Mouse (Mus musculus) central nervous system, embryonic 18 days (tissue): Measurements from ENCODE around the gene Bbs5. TPM values are rescaled to one million over a fixed set of nuclear protein-coding genes. Genes with fewer than 3 reads are reported as not detected.

Source experiments
- polyA plus RNA-seq: library from polyadenylated mRNA; depleted of rRNA; stranded (reverse); fragments of >200 nt; gene quantifications from 2 replicates; pipeline ENCODE4 v1.2.3, GENCODE M21; 2012; rRNA removed

The Bbs5 gene
- polyA plus RNA-seq: 30.8 and 33.9 TPM in 2 replicates

DNA sequence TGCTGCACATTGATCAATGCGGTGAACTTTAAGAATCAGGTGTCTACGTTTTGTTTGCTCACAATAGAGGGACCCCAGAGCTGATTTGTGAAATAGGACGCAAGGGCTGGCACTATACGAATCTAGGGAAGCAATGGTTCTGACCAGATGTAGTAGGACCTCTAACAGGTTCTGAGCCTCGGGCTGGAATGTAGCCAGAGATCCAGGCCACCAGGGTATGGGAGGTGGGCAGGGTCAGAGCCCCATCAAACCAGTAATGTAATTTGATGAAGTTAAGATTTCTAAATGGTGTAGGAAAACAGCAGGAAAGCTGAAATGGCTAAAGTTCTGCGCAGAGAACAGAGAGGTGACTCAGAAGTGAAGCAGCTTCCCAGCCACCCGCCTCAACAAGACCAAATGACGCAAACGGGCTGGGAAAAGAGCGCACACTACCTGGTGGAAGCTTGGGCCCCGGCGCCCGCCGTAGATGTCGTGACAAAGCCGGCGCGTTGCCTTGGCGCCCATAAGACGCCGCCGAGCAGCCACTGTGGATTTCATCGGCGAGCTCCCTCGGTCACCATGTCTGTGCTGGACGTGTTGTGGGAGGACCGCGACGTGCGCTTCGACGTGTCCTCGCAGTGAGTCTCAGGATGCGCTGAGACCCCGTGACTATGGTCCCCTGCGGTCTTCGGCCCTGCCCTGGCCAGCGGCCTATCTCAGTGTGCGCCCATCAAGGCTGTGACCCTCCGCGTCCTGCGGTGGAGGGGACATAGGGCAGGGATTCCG is at the start of gene Bbs5:
TSS of gene Bbs5 (plus strand) at position 446 of the 765 bp plus-strand sequence.

DNA sequence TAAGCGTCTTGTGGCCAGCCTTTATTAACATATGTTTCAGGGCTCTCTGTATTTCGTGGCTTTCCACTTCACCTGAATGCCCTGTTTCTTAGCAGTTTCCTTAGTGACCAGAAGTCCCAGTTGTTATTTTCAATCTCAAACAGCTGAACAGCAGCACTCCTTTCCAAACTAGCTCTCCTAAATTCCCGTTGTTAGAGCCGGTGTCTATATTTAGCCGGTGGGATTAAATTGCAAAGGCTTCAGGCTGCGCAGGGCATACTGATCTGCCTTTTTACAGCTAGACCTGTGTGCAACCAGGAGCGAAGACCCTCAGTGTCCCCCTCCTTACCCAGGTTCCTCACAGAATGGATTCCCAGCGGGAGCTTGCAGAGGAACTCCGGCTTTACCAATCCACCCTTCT is 22.9 kb downstream of the Bbs5 start, which contains the start of gene Klhl41:
TSS of gene Klhl41 (plus strand) at position 268 of the 400 bp plus-strand sequence.

GRCm38 (mm10) chr2:69712981-69713625 is 66.1 kb downstream of the Bbs5 start, which contains the start of gene Fastkd1:
Gene Fastkd1 (minus strand): TSS chr2:69713516.

Other genes with a start within 250 kb of the Bbs5 start
- gene Lrp2, start 61.1 kb upstream of the Bbs5 start, polyA plus RNA-seq: 0.70 and 1.0 TPM in 2 replicates
- 0.23 and 2.8 TPM in 2 replicates for gene Klhl41, start 22.9 kb downstream of the Bbs5 start, polyA plus RNA-seq
- gene Fastkd1, start 66.3 kb downstream of the Bbs5 start, polyA plus RNA-seq: 17.6 and 18.5 TPM in 2 replicates
- gene Ppig, start 75.4 kb downstream of the Bbs5 start, polyA plus RNA-seq: 22.1 and 25.2 TPM in 2 replicates
- 2.3 and 2.5 TPM in 2 replicates for gene Ccdc173, start 142.4 kb downstream of the Bbs5 start, polyA plus RNA-seq
- 30.7 and 32.5 TPM in 2 replicates for gene Phospho2, start 142.5 kb downstream of the Bbs5 start, polyA plus RNA-seq
- gene Klhl23, start 174.8 kb downstream of the Bbs5 start, polyA plus RNA-seq: 67.5 and 71.3 TPM in 2 replicates
- gene Ssb, start 214.4 kb downstream of the Bbs5 start, polyA plus RNA-seq: 129 and 148 TPM in 2 replicates
- 9.6 and 11.5 TPM in 2 replicates for gene Mettl5, start 238.4 kb downstream of the Bbs5 start, polyA plus RNA-seq